Mouse (Mus musculus): Measurements from ENCODE around the gene Sde2. TPM values are rescaled to one million over a fixed set of nuclear protein-coding genes. Genes with fewer than 3 reads are reported as not detected.

The Sde2 gene
- polyA plus RNA-seq, 1 experiment from 2014 or later = 36.0 TPM

GRCm38 (mm10) chr1:180911653-180912287, 60.8 kb downstream of the Sde2 start:
- peak overlapping the region; percentile 9; the same call in 1 of the 2 replicates for H3K4me3 ChIP-seq
- 30% methylated on average over 20 of the region's 20 CpGs for WGBS

GRCm38 (mm10) chr1:180912792-180913191, 61.9 kb downstream of the Sde2 start:
- 83% methylated on average over 5 of the region's 5 CpGs for WGBS
- no peak overlapping the region for H3K4me3 ChIP-seq
- peaks cover 30% of the 10 kb centered on the region for H3K4me1 ChIP-seq
- H3K4me2 ChIP-seq = no peak overlapping the region
- no peaks in the 10 kb centered on the region for H3K27me3 ChIP-seq
- no peak overlapping the region for H3K9ac ChIP-seq
- peaks cover 13% of the 10 kb centered on the region for H3K36me3 ChIP-seq
- no peak overlapping the region for H3K27ac ChIP-seq
- ATAC-seq (ENCODE audit: insufficient number of reproducible peaks, insufficient read depth, low FRiP score, low TSS enrichment, low read depth) = no peak
- no peaks in the 10 kb centered on the region for H3K9me3 ChIP-seq

More at GRCm38 (mm10) chr1:180911653-180912287, 60.8 kb downstream of the Sde2 start:
- peak overlapping the region; percentile 57; the same call in 1 of the 2 replicates for H3K27ac ChIP-seq
- H3K4me2 ChIP-seq = peak overlapping the region; percentile 44
- no peak overlapping the region for H3K9ac ChIP-seq
- H3K36me3 ChIP-seq = peaks cover 23% of the 10 kb centered on the region
- ATAC-seq (ENCODE audit: insufficient number of reproducible peaks, insufficient read depth, low FRiP score, low TSS enrichment, low read depth) = no peak
- no peaks in the 10 kb centered on the region for H3K27me3 ChIP-seq
- H3K4me1 ChIP-seq = peaks cover 30% of the 10 kb centered on the region
- no peaks in the 10 kb centered on the region for H3K9me3 ChIP-seq

- 0 out of 2 replicates have a peak, but pooled peaks cover 5% of the 10 kb centered on the region for H3K36me3 ChIP-seq
- no peak overlapping the region for H3K9ac ChIP-seq
- H3K27ac ChIP-seq = peak overlapping the region; percentile 39; the same call in 1 of the 2 replicates
- WGBS = 13% methylated on average over 4 of the region's 4 CpGs
- no peak overlapping the region for H3K4me2 ChIP-seq
- H3K4me1 ChIP-seq = peaks cover 30% of the 10 kb centered on the region
- no peaks in the 10 kb centered on the region for H3K27me3 ChIP-seq
- no peaks in the 10 kb centered on the region for H3K9me3 ChIP-seq
- 0 out of 2 replicates have a peak, but pooled peaks have one; percentile 33 for ATAC-seq (ENCODE audit: insufficient number of reproducible peaks, insufficient read depth, low FRiP score, low TSS enrichment, low read depth)
- no peak overlapping the region for H3K4me3 ChIP-seq
These were observed 62.9 kb downstream of the Sde2 start for GRCm38 (mm10) chr1:180913797-180914196.

- Histone ChIP-seq H3K4me1 (peaks cover 25% of the 10 kb centered on the region), H3K4me2 (no peak overlapping the region), H3K9me3 (no peaks in the 10 kb centered on the region), H3K4me3 (no peak overlapping the region), H3K36me3 (no peaks in the 10 kb centered on the region), H3K27ac (no peak overlapping the region), H3K9ac (no peak overlapping the region), H3K27me3 (no peaks in the 10 kb centered on the region)
- no peak for ATAC-seq (ENCODE audit: insufficient number of reproducible peaks, insufficient read depth, low FRiP score, low TSS enrichment, low read depth)
- 85% methylated on average over 11 of the region's 11 CpGs for WGBS
These were observed 65.5 kb downstream of the Sde2 start for GRCm38 (mm10) chr1:180916425-180916824.

- ATAC-seq (ENCODE audit: insufficient number of reproducible peaks, insufficient read depth, low FRiP score, low TSS enrichment, low read depth) = no peak
- 34% methylated on average over 1 of the region's 1 CpGs for WGBS
These were observed 66.1 kb downstream of the Sde2 start for GRCm38 (mm10) chr1:180917053-180917452.

More at GRCm38 (mm10) chr1:180917053-180917452, 66.1 kb downstream of the Sde2 start:
- no peak overlapping the region for H3K27ac ChIP-seq
- no peaks in the 10 kb centered on the region for H3K27me3 ChIP-seq
- H3K4me2 ChIP-seq = no peak overlapping the region
- no peak overlapping the region for H3K9ac ChIP-seq
- H3K9me3 ChIP-seq = no peaks in the 10 kb centered on the region
- no peaks in the 10 kb centered on the region for H3K36me3 ChIP-seq
- H3K4me3 ChIP-seq = no peak overlapping the region
- peaks cover 19% of the 10 kb centered on the region for H3K4me1 ChIP-seq

Other genes with a start within 250 kb of the Sde2 start
- gene Lin9, start 210.0 kb upstream of the Sde2 start, polyA plus RNA-seq (2015; fragmentation: Nextera tagmentation; extraction: Ambion mirVana) = 20.5 and 22.9 TPM in 2 replicates
- gene Mixl1, start 154.1 kb upstream of the Sde2 start, polyA plus RNA-seq (2015; fragmentation: Nextera tagmentation; extraction: Ambion mirVana) = 0.11 and 0.20 TPM in 2 replicates
- 24.1 and 25.5 TPM in 2 replicates for gene Acbd3, start 125.1 kb upstream of the Sde2 start, polyA plus RNA-seq (2015; fragmentation: Nextera tagmentation; extraction: Ambion mirVana)
- gene H3f3a, start 37.2 kb upstream of the Sde2 start, polyA plus RNA-seq (2015; fragmentation: Nextera tagmentation; extraction: Ambion mirVana) = 2,801 and 3,318 TPM in 2 replicates
- gene Lefty2, start 42.0 kb downstream of the Sde2 start, polyA plus RNA-seq (2015; fragmentation: Nextera tagmentation; extraction: Ambion mirVana) = 0.11 and 0.48 TPM in 2 replicates
- 98.7 and 109 TPM in 2 replicates for gene Pycr2, start 53.2 kb downstream of the Sde2 start, polyA plus RNA-seq (2015; fragmentation: Nextera tagmentation; extraction: Ambion mirVana)
- 1.6 and 2.1 TPM in 2 replicates for gene Lefty1, start 83.9 kb downstream of the Sde2 start, polyA plus RNA-seq (2015; fragmentation: Nextera tagmentation; extraction: Ambion mirVana)
- gene Tmem63a, start 91.2 kb downstream of the Sde2 start, polyA plus RNA-seq (2015; fragmentation: Nextera tagmentation; extraction: Ambion mirVana) = 13.6 and 13.7 TPM in 2 replicates
- 5.1 and 7.9 TPM in 2 replicates for gene Ephx1, start 169.8 kb downstream of the Sde2 start, polyA plus RNA-seq (2015; fragmentation: Nextera tagmentation; extraction: Ambion mirVana)
- not detected in 2 replicates for gene 9130409I23Rik, start 200.1 kb downstream of the Sde2 start, polyA plus RNA-seq (2015; fragmentation: Nextera tagmentation; extraction: Ambion mirVana)

Data from embryonic facial prominence, embryonic 13.5 days (tissue).